Mouse (Mus musculus): Measurements from ENCODE around the gene Neo1. TPM values are rescaled to one million over a fixed set of nuclear protein-coding genes. Genes with fewer than 3 reads are reported as not detected.

Gene Neo1
- total RNA-seq, 2 experiments from 2014 or later, result not detected

DNA sequence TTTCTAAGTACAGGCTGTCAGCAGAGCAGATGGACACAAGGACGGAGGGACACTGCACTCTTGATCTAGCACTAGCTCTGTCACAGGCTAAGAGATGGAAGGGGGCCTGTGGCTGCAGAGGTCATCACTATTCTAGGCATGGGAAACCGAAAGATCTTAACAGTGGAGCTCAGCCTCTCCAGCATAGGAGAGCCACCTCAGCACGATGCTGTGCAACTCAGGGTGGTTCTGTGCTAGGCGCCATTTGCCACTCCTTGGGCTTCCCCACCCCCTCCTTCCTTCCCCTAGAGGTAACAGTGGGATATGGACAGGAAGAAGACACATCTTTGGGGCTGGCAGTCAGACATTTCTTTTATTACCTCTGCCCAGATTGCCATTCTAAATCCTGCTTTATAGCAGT is 161.9 kb downstream of the Neo1 start:
- no peak for ATAC-seq (replicated peaks; ENCODE audit: low FRiP score, low TSS enrichment, poor library complexity, severe bottlenecking)

DNA sequence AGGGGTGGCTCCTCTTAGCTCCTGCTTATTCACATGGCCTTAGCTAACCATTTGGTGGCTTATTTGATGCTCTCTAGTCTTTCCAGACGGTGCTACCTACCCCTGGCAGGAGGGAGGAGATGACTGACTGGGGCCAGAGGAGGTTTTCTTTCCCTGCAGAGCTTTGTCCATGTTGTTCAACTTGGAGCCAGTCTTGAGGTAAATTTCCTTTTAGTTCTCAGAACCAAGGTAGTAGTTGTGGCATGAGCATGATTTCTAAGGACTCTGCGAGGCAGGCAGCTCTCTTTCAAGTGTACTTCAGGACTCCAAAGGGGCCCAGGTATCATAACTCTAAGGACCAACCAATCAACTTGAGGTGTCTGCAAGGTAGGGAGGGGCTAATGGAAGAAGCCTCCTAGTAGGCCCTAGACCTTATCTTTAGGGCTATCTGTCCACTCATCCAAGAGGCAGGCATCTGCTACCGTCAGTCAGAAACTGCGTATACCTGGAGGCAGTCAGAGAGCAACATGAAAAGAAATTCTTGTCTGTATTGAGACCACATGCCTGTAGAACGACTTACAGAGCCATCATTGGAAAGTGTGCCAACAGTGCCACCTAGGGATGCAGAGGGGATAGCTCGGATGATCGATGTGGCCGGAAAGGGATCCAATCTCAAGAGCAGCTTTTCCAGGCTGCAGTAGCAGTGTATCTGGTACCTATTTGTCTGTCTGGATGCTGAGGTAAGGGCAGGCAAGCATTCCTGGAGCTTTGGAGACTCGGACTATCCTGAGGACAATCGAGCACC is 162.5 kb downstream of the Neo1 start:
- peak; percentile 70; the same call in 1 of the 2 replicates for ATAC-seq (replicated peaks; ENCODE audit: low FRiP score, low TSS enrichment, poor library complexity, severe bottlenecking)

DNA sequence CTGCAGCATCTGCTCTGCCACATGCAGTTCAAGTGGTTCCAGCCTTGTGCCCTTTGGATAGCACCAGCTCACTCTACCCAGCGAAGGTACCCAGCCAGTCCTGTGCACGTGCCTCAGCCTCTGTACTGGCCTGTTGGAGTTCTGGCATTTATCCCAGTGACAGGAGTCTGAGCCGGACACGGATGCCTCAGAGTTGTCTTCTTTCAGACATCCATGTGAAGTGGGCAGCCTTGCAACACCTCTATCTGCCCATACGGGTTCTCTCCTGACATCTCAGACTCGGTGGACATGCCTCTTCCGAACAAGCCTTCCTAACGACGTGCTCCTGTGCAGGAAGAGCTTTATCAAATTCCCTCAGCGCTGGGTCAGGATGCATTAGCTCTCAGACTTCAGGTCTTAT is 165.1 kb downstream of the Neo1 start:
- ATAC-seq (replicated peaks; ENCODE audit: low FRiP score, low TSS enrichment, poor library complexity, severe bottlenecking), result no peak

DNA sequence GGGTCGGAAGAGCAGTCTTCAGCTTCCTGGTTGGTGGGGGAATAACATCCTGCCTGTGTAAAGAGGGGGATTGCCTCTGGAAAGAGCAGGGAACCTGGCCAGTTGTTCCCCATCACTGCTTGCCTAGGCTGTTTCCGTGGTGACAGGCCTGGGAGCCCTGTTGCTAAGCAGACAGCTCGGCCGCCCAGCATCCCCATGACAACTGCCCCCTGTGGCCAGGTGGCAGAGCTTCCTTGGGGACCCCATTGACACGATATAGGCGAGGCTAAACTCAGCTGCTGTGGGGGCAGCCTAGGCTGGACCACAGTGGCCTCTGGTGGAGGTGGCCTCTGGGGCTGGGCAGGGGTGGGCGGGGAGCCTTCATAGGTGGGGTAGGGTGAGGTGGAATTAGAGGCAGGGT is 172.4 kb downstream of the Neo1 start:
- no peak for ATAC-seq (replicated peaks; ENCODE audit: low FRiP score, low TSS enrichment, poor library complexity, severe bottlenecking)

DNA sequence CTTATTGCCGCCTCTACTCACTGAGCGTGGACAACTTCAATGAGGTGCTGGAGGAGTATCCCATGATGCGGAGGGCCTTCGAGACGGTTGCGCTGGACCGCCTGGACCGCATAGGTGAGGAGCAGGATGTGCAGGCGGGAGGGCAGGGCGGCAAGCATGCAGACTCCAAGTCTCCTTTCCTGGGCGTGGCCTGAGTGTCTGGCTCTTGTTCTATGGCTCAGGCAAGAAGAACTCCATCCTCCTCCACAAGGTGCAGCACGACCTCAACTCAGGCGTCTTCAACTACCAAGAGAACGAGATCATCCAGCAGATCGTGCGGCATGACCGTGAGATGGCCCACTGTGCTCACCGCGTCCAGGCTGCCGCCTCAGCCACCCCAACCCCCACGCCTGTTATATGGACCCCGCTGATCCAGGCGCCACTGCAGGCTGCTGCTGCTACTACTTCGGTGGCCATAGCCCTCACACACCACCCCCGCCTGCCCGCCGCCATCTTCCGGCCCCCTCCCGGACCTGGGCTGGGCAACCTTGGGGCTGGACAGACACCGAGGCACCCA is 177.1 kb downstream of the Neo1 start:
- no peak for ATAC-seq (replicated peaks; ENCODE audit: low FRiP score, low TSS enrichment, poor library complexity, severe bottlenecking)

DNA sequence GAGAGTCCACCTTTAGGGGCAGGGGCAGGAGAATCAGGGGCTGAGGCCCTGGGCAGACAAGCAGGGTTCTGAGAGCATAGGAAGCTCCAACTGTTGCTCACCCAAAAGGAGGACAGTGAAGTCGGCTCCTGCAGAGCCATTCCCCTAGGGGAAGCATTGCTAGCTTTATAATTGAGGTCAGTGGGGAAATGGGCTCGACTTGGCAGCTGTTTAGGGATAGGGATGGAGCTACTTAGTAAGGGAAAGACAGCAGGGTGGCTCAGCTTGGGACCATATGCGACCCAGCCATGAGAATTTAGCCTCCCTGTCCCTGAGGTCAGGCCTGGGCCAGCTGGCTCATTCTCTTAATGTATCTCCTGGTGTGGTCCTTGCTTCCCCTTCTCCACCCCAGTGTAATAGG is 181.3 kb downstream of the Neo1 start:
- ATAC-seq (replicated peaks; ENCODE audit: low FRiP score, low TSS enrichment, poor library complexity, severe bottlenecking), result no peak

DNA sequence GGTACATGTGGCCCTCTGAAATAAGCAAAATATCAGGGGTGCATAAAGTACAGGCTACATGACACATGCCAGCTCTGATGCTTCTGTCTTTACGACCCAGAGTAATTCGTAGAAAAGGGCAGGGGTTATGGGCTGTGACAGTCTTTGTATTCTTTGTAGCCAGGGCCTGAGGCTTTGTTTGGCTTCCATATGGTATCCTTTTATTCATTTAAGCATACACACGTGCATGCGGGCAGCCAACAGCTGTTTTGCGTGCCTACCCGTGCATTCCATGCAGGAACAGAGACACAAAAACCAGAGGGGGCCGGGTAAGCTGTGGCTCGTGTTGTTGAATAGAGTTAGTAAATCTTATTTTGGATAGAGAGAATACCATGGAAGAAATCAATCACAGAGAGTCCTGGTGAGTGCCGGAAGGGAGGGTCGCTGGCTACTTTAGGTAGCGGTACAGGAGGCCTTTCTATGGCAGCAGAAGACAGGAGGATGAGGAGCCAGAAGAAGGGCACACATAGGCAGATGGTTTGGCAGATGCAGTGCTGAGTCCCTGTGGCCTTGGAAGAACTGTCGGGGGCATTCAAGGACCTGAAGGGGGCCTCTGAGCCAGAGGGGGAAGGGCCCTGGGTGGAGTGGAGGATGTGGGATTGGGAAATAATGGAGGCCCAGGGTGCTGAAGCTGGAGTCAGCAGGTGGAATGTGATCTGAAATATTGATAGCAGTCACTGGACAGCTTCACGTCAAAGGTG is 186.5 kb downstream of the Neo1 start:
- no peak for ATAC-seq (replicated peaks; ENCODE audit: low FRiP score, low TSS enrichment, poor library complexity, severe bottlenecking)

DNA sequence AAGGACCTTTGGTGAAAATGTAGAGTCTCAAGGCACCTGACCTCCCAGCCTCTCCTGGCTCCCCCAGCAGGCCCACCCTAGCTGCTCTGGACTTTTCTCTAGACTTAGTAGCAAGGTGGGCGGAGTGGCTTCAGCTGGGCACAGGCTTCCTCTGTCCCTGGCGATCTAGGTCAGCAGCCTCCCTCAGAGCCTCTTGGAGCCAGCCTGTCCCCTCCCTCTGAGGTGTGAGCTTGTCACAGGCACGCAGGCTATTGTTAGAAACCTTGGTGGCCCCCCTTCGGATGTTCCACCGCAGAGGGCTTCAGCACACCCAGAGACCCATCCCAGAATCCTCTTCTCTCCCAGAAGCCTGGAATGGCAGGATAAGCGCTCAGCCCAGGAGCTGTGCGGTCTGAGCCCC is 188.6 kb downstream of the Neo1 start:
- no peak for ATAC-seq (replicated peaks; ENCODE audit: low FRiP score, low TSS enrichment, poor library complexity, severe bottlenecking)

DNA sequence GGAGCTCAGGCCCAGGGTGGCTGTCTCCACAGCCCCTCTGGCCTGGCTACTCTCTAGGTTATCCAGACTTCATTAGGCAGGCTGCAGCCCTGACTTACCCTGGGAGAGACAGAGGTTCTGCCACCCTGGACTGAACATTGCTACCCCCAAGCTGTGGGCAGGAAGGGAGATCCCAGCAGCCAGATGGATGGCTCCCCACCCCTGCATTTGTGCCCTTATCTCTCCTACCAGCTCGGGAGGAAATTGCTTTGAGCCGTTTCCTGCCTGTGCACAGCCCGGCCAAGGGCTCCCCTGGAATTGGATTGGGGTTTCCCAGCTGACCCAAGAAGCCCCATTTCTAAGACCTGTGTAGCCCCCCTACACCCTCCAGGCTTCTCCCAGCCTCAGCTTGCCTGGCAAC is 189.2 kb downstream of the Neo1 start:
- ATAC-seq (replicated peaks; ENCODE audit: low FRiP score, low TSS enrichment, poor library complexity, severe bottlenecking), result 0 out of 2 replicates have a peak, but pooled peaks have one; percentile 14

DNA sequence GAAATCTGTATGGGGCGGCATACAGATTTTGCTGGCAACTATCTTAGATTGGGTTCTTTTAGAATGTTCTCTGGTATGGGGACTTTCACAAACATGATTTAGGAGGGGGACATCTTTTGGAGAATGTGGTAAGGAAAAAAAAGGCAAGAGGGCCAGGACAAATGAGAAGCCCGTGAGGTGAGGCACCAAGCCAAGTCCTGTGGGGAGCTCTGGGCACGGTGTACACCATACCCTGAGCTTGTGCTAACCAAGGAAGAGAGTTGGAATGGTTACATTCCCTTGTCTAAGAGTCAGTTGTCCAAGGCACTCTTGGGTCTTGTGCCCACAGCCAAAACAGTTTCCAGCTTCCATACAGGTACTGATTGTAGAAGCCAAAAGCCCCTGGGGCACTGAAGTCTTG is 191.6 kb downstream of the Neo1 start:
- no peak for ATAC-seq (replicated peaks; ENCODE audit: low FRiP score, low TSS enrichment, poor library complexity, severe bottlenecking)

DNA sequence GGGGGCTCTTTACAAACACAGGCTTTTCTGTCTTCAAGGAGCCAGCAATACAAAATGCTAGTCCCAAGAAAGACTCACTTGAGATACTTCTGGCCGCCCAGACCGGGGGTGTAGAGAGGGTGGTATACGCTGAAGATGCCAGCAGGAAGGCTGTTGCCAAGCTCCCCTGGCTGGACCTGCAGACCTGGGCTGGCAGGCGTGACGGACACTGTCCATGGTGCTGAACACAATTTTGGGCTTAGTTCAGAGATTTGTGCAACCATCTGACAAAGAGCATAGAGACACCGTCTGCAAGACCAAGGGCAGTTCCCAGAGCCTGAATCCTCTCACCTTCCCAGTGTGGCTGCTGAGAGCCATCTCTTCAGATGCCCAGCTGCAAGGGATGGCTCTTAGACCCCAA is 194.6 kb downstream of the Neo1 start:
- peak; percentile 54; the same call in 1 of the 2 replicates for ATAC-seq (replicated peaks; ENCODE audit: low FRiP score, low TSS enrichment, poor library complexity, severe bottlenecking)

DNA sequence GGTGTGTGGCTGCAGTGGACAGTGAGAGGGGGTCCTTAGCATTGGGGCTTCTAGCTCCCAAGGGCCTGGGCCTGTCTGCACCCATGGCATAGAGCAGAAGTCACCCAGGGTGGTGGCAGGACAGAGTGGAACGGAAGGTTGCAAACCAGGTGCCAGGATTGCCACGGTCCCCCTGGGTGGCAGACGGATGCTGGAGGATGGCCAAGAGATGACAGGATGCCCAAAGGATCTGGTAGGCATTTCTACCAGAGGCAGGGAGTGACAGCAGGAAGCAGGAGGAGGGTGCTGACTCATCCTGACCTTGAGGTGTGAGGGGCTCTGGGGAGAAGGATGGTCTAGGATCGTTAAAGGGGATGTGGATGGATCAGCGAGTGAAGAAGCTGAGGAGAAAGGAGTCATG is 197.7 kb downstream of the Neo1 start:
- no peak for ATAC-seq (replicated peaks; ENCODE audit: low FRiP score, low TSS enrichment, poor library complexity, severe bottlenecking)

DNA sequence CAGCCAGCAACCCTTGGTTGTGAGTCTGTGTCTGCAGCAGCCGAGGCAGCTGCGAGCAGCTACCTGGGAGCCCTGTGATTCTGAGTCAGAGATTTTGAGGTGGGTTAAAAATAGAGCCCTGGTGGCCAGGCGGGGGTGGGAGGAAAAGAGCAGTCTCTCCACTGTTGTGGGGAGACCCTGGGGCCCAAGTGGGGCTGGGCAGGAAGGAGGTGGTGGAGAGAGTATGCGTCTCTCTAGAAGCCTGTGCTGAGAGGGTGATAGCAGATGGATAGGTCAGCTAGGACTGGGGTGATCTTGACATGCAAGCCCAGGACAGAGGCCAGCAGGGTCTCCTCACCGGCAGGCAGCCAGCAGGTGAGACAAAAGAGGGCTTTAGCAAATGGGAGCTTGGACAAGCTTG is 199.1 kb downstream of the Neo1 start:
- no peak for ATAC-seq (replicated peaks; ENCODE audit: low FRiP score, low TSS enrichment, poor library complexity, severe bottlenecking)

DNA sequence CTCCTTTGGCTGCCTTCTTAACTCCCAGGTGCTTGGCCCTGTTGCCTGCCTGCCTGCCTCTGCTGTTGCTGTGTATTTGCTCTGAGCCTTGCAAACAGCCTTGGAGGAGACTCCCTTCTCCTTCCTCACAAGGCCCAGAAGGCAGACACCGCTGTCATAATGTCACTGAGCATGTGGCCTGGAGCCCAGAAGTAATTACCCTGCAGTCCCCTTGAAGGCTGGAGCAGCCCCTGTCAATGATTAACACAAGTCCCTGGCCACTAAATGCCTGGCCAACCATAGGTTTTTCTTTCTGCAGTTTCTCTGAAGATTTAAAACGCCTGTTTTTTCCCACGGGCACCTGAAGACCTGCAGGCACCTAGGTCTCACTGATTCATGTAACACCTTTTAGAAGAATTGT is 203.3 kb downstream of the Neo1 start:
- ATAC-seq (replicated peaks; ENCODE audit: low FRiP score, low TSS enrichment, poor library complexity, severe bottlenecking), result no peak

DNA sequence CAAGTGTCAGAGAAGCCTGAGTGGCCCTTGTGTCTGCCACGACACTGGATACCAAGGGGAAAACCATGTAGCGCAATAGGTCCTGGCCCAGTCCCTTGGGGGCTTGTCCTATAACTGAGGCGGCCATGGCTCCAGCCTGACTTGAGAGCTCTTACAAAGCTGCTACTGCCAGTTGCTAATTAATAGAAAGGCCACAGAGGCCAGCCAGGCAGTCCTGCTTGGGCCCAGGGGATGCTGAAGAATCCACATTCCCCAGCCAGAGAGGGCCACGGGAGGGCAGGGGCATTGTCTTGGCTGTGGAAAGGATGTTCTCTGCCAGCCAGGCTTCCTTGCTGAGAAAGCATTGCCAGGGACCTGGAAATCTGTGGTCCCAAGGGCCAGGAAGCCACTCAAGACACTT is 206.6 kb downstream of the Neo1 start:
- no peak for ATAC-seq (replicated peaks; ENCODE audit: low FRiP score, low TSS enrichment, poor library complexity, severe bottlenecking)

Other genes starting within 250 kb of the Neo1 start
- gene Hcn4, start 213.0 kb downstream of the Neo1 start, total RNA-seq (2014; fragmentation: Nextera tagmentation), result not detected in 2 replicates
- gene Hcn4, start 213.0 kb downstream of the Neo1 start, total RNA-seq (2017), result not detected in 2 replicates

All from megakaryocyte-erythroid progenitor cell, adult 5-6 weeks (primary cell).